Mouse (Mus musculus) 3T3-L1 (cell line): ENCODE results near the gene Smg5.

Experiments
- DNase-seq: peaks from one replicate; pipeline ENCODE4 v3.0.0-alpha.2; 2015; ENCODE audit warnings: low read depth, low spot score

Gene Smg5

GRCm38 (mm10) chr3:88395288-88395687 lies 59.2 kb downstream of the Smg5 start:
- DNase-seq: no peak

DNA sequence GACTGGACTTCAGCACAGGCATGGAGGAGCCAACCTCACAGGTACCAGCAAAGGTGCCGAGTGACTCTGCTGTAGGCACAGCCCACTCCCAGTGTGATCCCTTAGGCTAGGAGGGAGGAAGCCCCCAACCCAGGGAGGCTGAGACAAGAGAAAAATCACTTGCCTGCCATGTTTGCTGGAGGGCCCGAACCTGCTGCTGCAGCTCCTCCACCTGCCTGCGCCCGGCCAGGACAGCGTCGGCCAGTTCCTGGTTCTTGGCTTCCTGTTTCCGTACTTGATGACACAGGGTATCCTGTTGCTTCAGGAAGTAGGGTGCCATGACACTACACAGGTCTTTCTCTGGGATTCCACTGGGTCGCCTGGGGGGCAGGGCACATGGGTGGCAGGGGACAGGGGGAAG lies 59.7 kb downstream of the Smg5 start:
- DNase-seq: no peak

- no peak for DNase-seq
Measured at GRCm38 (mm10) chr3:88398666-88399065, 62.6 kb downstream of the Smg5 start.

DNA sequence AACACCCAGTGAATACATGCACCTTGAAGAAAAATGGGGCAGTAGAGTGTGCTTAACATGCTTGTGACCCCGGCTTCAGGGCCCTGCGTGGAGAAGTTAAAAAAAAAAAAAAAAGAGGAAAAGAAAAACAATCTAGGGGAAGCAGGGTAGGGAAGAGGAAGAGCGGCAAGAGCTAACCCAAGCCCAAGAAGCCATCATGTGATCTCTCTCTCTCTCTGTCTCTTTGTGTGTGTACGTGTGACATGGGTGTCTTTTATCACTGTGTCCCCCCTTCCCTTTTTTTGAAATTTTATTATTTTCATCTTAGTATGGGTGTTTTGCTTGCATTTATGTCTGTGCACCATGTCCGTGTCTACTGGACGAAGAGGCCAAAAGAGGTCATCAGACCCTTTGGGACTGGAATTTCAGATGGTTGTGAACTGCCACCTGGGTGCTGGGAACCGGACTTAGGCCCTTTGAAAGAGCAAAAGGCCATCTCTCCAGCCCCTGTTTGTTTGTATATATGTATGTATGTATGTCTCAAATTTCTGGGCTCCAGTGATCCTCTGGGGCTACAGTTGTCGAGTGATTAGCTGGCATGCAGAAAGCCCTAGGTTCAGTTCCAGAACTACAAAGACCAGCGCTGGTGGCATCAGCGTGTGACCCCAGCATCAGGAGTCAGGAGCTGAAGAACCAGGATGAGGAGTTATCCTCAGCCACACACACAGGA lies 67.6 kb downstream of the Smg5 start:
- DNase-seq: no peak

- DNase-seq: peak; percentile 93
Measured at GRCm38 (mm10) chr3:88407090-88407489, 71.0 kb downstream of the Smg5 start.

DNA sequence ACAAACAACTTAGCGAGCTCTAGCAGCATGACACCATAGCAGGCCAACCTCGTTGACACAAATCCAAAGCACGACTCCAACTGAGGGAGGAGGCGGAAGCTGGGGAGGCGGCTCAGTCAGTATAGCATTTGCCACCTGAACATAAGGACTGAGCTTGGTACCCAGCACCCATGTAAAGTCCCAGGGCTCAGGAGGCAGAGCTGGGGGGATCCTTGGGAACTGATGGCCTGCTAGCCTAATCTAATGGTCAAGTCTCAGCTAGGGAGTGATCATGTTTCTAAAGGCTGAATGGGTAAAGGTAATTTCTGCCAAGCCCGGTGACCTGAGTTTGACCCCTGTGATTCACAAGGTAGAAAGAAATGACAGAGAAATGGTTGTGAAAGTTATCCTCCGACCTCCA lies 71.5 kb downstream of the Smg5 start:
- DNase-seq: peak; percentile 48

DNA sequence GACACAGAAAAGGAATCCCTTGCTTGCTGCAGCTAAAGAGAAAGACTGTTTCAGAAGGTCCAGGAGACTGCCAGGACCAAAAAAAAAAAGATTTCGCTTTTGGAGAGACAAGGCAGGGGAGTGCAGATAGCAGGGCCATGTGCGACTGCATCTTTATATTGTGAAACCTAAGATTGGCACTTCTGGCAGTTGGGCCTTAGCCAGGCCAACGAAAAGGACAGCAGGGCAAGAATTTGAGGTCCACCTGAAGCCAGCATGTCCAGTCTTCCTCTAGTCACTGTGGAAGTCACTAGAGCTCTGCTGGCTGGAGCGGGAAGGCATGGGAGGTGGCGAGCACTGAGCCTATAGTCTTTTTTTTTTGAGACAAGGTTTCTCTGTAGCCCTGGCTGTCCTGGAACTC lies 72.9 kb downstream of the Smg5 start:
- DNase-seq: peak; percentile 32

GRCm38 (mm10) chr3:88409741-88410644 lies 73.9 kb downstream of the Smg5 start, which contains the start of gene Pmf1:
Pmf1 (minus strand) TSS chr3:88410331.
- peak; percentile 93 for DNase-seq

GRCm38 (mm10) chr3:88410645-88411031 lies 74.6 kb downstream of the Smg5 start:
- DNase-seq: no peak

- no peak for DNase-seq
Measured at GRCm38 (mm10) chr3:88411681-88412080, 75.6 kb downstream of the Smg5 start.
